Mouse (Mus musculus) liver, adult (tissue): Measurements from ENCODE around the gene Mpp5.

Experiments used
- GATA4 ChIP-seq: IDR thresholded peaks from 2 replicates; pipeline ENCODE4 v1.6.1; 2014; ENCODE audit warnings: mild to moderate bottlenecking, low read length; ENCODE audit not compliant: insufficient replicate concordance

Gene Mpp5

DNA sequence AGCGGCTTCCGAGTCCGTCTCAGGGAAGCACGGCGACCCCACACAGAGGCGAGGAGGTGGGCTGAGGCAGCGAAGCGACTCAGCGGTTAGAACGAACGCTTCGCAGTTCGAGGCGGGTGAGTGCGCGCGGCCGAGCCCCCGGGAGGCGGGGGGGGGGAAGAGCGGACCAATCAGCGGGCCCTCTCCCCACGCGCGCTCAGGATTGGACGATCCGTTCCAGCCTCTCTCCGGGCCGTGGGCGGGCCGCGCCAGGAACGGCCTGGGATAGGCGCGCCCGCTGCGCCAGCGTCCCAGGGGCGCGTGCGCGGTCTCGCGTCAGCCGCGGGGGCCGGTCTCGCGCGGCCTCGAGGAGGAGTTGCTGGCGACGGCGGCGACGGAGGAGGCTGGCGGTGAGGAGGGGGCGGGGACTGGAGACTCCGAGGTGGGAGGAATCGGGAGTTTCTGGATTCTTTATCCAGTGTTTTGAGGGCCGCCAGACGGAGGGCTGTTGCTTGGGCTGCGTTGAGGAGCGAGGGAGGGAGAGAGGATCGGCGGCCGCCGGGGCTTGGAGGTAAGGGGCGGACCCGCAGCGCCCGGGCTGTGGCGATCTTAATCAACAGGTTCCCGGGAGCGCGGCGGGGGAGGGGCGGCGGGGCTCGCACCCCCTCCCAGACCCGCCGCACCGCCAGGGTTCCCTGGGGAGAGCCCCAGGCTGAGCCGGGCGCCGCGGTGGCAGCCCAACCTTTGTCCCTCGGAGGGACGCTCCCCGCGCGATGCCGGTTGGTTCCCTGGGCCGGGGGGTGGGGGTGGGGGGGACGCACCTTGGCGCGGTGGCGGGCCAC, at the start of gene Mpp5:
TSS of gene Mpp5 (plus strand) at position 351 of the 821 bp plus-strand sequence.
- TF ChIP-seq GATA4 = no peak

DNA sequence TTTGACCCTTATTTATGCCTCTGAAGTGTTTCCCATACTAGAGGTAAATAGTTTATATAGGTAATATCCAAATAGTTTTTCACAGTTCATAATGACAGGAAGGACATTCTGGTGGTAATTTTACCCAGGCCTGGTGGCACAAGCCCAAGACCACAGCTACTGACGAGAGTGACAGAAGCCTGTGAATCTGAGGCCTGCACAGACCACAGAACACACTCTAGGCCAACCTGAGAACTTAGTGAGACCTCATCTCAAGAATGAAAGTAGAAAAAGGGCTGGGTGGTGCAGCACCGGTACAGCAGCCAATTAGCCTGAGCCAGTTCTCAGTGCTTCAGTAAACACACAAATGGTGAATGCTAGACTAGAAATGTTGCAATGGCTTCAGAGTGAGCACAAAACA, 30.9 kb upstream of the Mpp5 start:
- TF ChIP-seq GATA4 = no peak

DNA sequence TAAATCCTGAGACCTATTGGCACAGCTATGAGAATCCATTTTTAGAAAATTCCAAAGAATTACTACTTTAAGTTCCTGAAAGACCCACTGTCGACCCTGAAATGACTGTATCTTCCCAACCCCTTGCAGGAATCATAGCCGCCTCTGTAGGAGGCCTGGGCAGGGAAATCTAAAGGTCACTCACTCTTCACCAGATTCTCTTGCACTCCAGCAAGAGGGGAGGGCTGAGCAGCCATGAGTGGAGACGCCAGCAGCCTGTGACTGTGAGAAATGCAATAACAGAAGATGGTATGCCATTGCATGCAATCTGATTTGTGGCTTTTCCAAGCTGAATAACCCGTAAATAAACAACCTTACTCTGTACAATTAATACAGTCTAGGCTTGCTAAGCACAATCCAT, 21.0 kb upstream of the Mpp5 start:
- TF ChIP-seq GATA4 = no peak

DNA sequence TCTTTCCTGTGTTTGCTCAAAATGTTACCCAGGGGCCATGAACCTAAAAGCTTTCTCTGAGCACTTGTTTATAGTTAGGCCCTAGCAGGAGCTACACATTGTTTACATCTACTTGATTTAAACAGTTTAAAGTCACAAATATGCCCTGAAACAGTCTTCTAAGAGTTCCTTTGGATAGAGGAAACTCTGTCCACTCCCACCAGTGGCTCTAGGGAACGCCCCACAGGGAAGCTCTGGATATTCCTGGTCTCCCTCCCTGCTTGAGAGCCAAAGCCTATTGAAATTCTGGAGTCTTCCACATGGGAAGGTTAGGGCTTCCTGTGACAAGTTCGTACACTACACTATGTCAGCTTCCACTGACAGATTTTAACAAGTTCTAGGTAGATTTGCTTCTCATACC, 9.1 kb upstream of the Mpp5 start:
- TF ChIP-seq GATA4 = no peak

DNA sequence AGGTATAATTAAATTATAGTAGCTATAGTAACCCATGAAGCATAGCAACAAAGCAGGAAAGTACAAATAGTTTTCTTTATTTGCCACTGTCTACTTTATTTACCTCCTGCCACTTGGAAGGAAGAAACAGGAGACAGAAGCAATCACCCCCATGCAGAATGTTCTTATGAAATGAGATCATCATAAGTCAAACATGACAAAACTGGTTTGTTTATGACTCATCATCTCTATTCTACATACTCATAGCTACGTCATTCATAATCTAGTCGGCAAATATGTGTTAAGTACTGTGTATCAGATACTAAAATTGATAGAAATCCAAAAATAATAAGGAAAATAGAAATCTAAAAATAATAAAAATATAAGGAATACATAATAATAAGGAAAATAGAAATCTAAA, 8.4 kb upstream of the Mpp5 start:
- no peak for TF ChIP-seq GATA4

DNA sequence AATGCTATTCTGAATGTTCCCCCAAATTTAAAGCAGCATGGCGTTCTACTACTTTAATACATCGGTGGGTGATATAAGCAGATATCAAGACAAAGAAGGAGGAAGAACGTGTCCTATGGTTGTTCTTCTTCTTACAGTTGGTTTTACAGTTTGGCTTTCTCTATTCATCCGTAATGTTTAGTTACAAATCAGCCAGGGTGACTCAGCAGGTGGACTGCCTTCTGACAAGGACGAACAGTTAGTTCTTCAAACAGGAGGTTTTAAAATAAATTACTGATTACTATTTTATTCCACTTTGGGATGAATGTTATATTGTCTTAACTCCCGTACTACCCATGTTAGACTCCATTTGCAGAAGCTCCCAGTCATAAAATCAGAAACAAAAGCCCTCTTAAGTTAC, 2.5 kb upstream of the Mpp5 start:
- TF ChIP-seq GATA4 = no peak

DNA sequence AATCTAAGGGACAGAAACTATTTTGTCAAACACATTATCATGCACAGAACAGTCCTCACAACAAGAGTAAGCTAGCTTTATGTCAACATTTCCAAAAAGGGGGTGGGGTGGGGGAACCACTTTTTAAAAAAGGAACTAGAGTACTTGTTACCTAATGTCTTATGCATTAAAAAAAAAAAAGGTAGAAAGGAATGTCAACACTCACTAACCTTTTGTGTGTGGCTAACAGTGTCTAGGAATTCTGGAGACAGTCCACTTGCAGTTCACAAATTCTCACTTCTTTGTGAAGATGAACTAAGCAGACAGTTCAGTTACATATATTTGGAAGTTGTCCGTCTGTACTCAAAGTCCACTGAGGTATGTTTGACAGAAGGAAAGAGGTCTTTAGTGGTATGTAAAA, 1.3 kb upstream of the Mpp5 start:
- TF ChIP-seq GATA4 = no peak

DNA sequence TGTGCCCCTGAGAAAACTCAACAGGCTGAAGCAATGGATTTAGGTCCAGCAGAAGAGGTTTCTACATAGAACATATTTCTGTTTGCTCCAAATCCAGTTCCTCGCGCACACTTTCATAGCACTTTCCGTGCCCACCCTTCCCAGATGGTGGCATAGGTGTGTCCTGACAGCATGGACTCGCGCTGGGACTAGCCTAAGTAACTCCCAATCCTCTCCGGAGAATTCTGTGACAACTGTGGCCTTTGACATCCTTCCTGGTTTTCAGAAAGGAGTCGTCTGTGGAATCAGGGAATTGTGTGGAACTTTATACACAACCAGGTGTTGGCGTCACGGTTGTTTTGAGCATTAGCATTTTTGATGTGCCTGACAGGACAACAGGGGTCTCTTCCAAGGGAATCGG, 594 bp upstream of the Mpp5 start:
- no peak for TF ChIP-seq GATA4

DNA sequence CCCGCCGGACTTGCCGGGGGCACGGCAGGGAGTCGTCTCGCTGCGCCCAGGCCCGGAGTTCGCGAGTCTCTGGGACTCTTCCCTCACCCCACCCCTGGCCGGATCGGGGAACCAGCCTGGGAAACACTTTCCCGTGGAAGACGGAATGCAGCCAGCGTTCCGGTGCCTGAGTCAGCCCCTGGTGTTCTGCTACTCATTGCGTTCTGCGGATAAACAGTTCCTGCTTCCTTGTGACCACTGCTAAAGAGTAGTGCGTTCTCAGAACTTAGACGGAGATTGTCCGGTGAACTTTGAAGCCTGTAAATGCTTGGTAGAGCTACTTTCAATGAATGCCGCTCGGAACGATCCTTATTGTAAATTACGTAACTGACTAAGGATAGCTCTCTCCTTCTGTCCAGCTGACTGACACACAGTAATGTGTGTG, 683 bp downstream of the Mpp5 start:
- TF ChIP-seq GATA4 = no peak

DNA sequence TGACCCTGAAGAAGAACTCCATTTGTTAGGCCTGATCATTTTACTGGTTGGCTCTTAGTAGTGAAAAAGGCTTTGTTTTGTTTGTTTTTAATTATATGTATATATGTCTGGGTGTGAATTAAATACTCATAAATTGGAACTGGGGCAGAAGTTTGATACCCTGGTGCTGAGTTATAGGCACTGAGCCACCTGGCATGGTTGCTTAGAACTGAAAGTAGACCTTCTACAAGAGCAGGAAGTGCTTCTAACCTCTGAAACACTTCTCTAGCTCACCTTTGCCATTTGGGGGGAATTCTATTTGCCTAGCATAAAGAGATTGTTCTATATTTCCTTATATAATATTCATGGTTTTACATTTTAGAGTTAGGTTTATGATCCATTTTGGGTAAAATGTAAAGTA, 13.3 kb downstream of the Mpp5 start:
- TF ChIP-seq GATA4 = no peak

DNA sequence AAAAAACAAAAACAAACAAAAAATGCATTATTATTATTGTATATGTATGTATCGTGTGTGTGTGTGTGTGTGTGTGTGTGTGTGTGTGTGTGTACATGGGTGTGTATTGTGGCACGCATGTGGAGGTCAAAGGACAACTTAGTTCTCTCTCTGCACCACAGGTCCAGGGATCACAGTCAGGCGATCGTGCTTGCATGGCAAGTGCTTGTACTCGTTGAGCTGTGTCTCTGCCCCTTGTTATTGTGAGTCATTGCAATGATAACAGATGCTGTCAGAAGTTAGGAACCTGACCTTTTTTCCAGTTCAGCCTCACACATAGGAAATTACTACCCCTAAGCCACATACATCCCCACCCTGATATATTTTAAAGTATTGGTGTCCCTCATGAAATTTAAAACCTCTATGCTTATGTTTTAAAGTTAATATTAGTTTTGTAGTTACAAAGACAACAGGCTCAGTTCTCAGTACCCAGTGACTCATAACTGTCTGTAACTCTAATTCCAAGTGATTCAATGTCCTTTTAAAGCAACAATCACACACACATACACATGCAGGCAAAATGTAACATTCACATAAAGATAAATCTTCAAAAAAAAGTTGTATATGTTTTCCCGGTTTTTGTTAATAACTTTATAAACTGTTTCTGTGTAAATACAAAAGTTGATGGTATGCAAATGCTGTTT, 20.5 kb downstream of the Mpp5 start:
- no peak for TF ChIP-seq GATA4

DNA sequence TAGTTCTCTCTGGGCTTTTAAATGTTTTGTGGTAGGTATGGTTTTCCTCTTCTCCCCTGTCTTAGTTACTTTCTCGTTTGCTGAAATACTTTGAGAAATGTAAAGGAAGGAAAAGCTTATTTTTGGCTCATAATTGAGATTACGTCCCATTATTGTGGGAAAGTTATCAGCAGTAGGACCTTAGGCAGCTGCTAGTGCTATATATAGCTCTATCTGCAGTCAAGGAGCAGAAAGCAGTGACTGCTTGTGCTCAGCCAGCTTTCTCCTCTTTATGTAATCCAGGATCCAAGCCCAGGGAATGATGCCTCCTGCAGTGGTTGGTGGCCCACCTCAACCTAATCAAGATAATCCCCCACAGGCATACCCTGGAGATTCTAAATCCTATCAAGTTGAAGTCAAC, 24.5 kb downstream of the Mpp5 start:
- no peak for TF ChIP-seq GATA4

DNA sequence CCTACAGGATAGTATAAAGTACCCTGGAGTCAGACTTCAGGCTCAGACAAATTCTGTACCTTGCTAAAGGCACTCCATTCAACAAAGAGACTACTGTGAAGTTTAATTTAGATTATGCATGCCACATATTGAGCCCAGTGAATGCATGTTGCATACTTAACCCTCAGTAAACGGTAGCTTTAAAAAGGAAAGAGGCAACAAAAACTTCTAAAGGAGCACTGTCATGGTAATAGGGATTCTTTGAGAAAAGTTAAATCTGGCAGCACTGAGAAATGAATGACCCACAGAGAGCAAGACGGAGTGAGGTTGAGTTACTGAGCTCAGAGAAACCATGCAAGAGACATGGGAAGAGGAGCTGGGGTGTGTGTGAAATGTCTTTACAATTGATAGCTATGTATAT, 29.2 kb downstream of the Mpp5 start:
- TF ChIP-seq GATA4 = no peak

DNA sequence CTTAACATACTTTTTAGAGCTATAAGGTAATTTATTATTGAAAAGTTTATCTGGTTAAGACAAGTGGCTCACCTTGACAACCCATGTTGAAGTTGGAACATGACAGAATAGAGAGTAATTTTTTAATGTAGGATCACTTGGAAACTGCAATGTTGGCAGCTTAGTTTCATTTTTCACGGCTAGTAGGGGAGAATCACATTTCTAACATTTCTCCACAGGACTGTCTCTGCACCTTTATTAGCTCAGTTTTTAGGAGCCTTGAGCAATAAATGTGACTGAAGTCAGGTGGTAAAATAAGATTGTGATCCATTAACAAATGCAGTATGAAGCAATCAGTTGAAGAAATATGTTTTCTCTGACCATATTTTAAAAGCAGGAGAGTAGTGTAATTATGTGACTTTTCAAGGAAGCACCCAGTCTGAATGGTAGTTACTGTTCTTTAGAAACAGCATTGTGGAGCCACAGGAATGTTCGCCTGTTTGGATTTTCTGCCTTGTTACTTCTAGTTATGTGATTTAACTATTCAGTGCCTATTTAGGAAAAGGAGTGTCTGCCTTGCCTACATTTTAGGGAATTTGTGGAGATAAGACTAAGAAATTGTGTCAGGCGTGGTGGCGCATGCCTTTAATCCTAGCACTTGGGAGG, 29.8 kb downstream of the Mpp5 start:
- TF ChIP-seq GATA4 = no peak

DNA sequence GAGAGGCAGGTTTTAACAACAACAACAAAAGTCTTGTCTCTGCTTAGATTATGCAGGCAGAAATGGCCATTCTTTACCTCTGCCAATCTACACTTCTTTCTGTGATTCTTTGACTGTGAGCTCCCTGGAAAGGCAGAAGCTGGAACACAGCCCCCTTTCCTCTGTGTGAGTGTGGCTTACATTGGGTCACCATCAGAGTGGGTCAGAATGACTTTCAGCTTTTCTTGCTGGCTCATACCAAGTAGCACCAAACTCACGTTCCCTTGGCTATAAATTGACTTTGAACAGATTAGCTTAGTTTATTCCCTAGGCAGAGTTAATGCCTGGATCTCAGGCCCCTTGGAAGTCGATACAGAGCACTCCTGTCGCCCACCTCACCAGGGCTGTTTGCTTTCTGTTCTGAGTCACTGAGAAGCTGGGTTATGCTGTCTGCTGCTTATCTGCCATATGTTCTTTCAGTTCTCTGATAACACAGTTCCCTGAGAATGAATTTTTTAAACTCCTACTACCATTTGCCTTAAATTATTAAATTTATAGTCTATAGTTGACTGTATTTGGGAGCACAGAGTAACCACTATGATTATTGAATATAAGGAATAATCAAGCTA, 39.7 kb downstream of the Mpp5 start:
- TF ChIP-seq GATA4 = no peak

DNA sequence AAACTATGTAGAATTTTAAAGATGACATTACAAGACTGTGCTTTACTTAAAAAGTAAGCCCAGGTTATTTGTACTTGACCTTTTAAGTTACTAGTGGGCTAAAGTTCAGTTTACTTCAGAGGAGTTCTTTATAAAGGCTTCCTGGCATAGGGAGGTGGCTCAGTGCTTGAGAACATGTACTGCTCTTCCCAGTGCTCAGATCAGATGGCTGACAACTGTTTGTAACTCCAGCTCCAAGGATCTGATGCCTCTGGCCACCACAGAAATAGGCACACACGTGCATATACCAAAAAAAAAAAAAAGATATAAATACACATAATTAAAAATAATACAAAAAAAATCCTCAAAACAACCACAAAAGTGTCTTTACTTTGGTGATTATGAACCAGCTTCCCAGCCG, 42.1 kb downstream of the Mpp5 start:
- TF ChIP-seq GATA4 = no peak
